ENCODE assay signal across 8 mouse cellular contexts in genomic region chr10:62104835-62105576, GRCm38 (mm10). TPM values are rescaled to one million over a fixed set of nuclear protein-coding genes. Genes with fewer than 3 reads are reported as not detected.
A peak's percentile ranks its signal among the peaks of the same experiment; 100 is the strongest.
DNase-seq lines count a peak whose midpoint lies in the region; ATAC-seq and TF ChIP-seq lines count a peak whose summit lies in the region.
"Had no signal": no experiment of that assay in that cellular context is flagged by ENCODE, and none has a peak within 500 bp of the region (broad histone marks: within the 10 kb centered on the region; RNA-seq: fewer than 3 reads in every experiment).

No protein-coding gene starts in this region.

- WGBS in embryonic facial prominence, embryonic 14.5 days: 27% methylated on average over 7 of the region's 7 CpGs

- no peaks in the 10 kb centered on the region for H3K4me1 ChIP-seq in bone marrow macrophage, adult 2 months (ENCODE audit: control insufficient read depth, insufficient read depth, low read length)
- H3K4me1 ChIP-seq in embryonic facial prominence, embryonic 14.5 days (ENCODE audit: control insufficient read depth, insufficient read depth, low read length): peaks cover 7% of the 10 kb centered on the region

- no peak overlapping the region for H3K9ac ChIP-seq in embryonic facial prominence, embryonic 14.5 days (ENCODE audit: low read depth, low read length)

- DNase-seq in A20 (ENCODE audit: low read depth, low spot score): peak; percentile 60
- DNase-seq in CD4-positive, CD25-positive, alpha-beta regulatory T cell, adult 2 months (ENCODE audit: low read depth, low spot score): peak; percentile 67
- peak; percentile 80 for DNase-seq in embryonic facial prominence, embryonic 14.5 days (ENCODE audit: low spot score)
- peak; percentile 60 to 75 for DNase-seq in layer of hippocampus, adult 2 months (ENCODE audit: low spot score in 2 of 2)
- peak; percentile 63 for DNase-seq in lung, postnatal 25 days (ENCODE audit: low spot score)
- DNase-seq in spleen, postnatal 14 days (ENCODE audit: low spot score in 2 of 2): peak; percentile 17 to 56

- no peaks in the 10 kb centered on the region for H3K9me3 ChIP-seq in embryonic facial prominence, embryonic 14.5 days (ENCODE audit: control insufficient read depth, low read length)

- H3K36me3 ChIP-seq in embryonic facial prominence, embryonic 14.5 days (ENCODE audit: control insufficient read depth, insufficient read depth, low read length): no peaks in the 10 kb centered on the region

- TF ChIP-seq POLR2A in bone marrow macrophage, adult 2 months (IDR thresholded peaks at IDR 0.05; ENCODE audit: borderline replicate concordance, low read depth, low read length): no peak

- H3K4me3 ChIP-seq in bone marrow macrophage, adult 2 months (ENCODE audit: insufficient read depth, low read length): no peak overlapping the region
- H3K4me3 ChIP-seq in embryonic facial prominence, embryonic 14.5 days (ENCODE audit: low read depth, low read length): no peak overlapping the region
- no peak overlapping the region for H3K4me3 ChIP-seq in layer of hippocampus, adult 2 months

- H3K27me3 ChIP-seq in embryonic facial prominence, embryonic 14.5 days (replicated peaks; ENCODE audit: control insufficient read depth, insufficient read depth, low read length): peaks cover 9% of the 10 kb centered on the region

- no peak for ATAC-seq in embryonic facial prominence, embryonic 14.5 days (ENCODE audit: low read depth)

- no peak overlapping the region for H3K27ac ChIP-seq in bone marrow macrophage, adult 2 months (ENCODE audit: insufficient read depth, low read depth, low read length)
- H3K27ac ChIP-seq in embryonic facial prominence, embryonic 14.5 days (replicated peaks; ENCODE audit: low read depth, low read length): no peak overlapping the region
- no peak overlapping the region for H3K27ac ChIP-seq in layer of hippocampus, adult 2 months

- TF ChIP-seq CTCF in bone marrow macrophage, adult 2 months (IDR thresholded peaks at IDR 0.05; ENCODE audit: low read depth, low read length): peak; percentile 62
- TF ChIP-seq CTCF in layer of hippocampus, adult 2 months (conservative IDR thresholded peaks at IDR 0.05): peak; percentile 91

- no peak overlapping the region for H3K4me2 ChIP-seq in embryonic facial prominence, embryonic 14.5 days (ENCODE audit: low read depth, low read length)

RNA-seq across cellular contexts. Expression of gene Neurog3, which starts 27.9 kb away (rescaled TPM):
- not detected in 2 replicates for polyA plus RNA-seq in bone marrow macrophage, adult 2 months (2012; ENCODE audit: insufficient read depth, insufficient read length, missing spikeins)
- polyA plus RNA-seq in embryonic facial prominence, embryonic 14.5 days (2014; fragmentation: Nextera tagmentation; extraction: Ambion mirVana): not detected in 2 replicates
- total RNA-seq in layer of hippocampus, adult 2 months (2021): not detected
- total RNA-seq: layer of hippocampus, adult 8-10 months had no signal

RNA-seq across cellular contexts. Expression of gene Fam241b, which starts 38.7 kb away (rescaled TPM):
- polyA plus RNA-seq in bone marrow macrophage, adult 2 months (2012; ENCODE audit: insufficient read depth, insufficient read length, missing spikeins): not detected in 2 replicates
- polyA plus RNA-seq in embryonic facial prominence, embryonic 14.5 days (2014; fragmentation: Nextera tagmentation; extraction: Ambion mirVana): 3.0 and 4.2 TPM in 2 replicates
- total RNA-seq in layer of hippocampus, adult 2 months (2021): 10 to 100 TPM; 36.2 to 40.6 TPM
